Mouse (Mus musculus): ENCODE results near the gene Cnpy4. TPM values are rescaled to one million over a fixed set of nuclear protein-coding genes. Genes with fewer than 3 reads are reported as not detected.
A peak's percentile ranks its signal among the peaks of the same experiment; 100 is the strongest.

Cnpy4 gene
- polyA plus RNA-seq (2014; fragmentation: Nextera tagmentation; extraction: Ambion mirVana), result 31.7 and 33.7 TPM in 2 replicates

GRCm38 (mm10) chr5:138186950-138187638 is at the start of gene Cnpy4, which contains the start of gene Taf6:
Cnpy4 (plus strand) TSS chr5:138187485.
Taf6 (minus strand) TSS chr5:138187451.
- peak within 1 kb of the TSS; percentile 84 for H3K4me2 ChIP-seq
- peak within 1 kb of the TSS; percentile 73 for H3K27ac ChIP-seq (ENCODE audit: low read depth, low read length)
- H3K4me1 ChIP-seq (ENCODE audit: control insufficient read depth, insufficient read depth, low read length), result peaks cover 7% of the 10 kb centered on the region
- no peaks in the 10 kb centered on the region for H3K27me3 ChIP-seq (ENCODE audit: control insufficient read depth, insufficient read depth, low read length)
- peak within 1 kb of the TSS; percentile 92 for H3K9ac ChIP-seq (ENCODE audit: low read depth, low read length)
- peaks cover 15% of the 10 kb centered on the region for H3K36me3 ChIP-seq (ENCODE audit: control insufficient read depth, insufficient read depth, low read length)
- no peaks in the 10 kb centered on the region for H3K9me3 ChIP-seq (replicated peaks; ENCODE audit: control insufficient read depth, low read length)
- peak; percentile 77 for ATAC-seq (replicated peaks; ENCODE audit: insufficient number of reproducible peaks, low FRiP score, low TSS enrichment)
- 0% methylated on average over 31 of the region's 31 CpGs for WGBS (ENCODE audit: insufficient replicate concordance)
- peak within 1 kb of the TSS; percentile 83 for H3K4me3 ChIP-seq (ENCODE audit: low read depth, low read length)

GRCm38 (mm10) chr5:138137935-138138549 is 49.2 kb upstream of the Cnpy4 start:
- Histone ChIP-seq H3K9me3 (replicated peaks; ENCODE audit: control insufficient read depth, low read length) (no peaks in the 10 kb centered on the region), H3K4me3 (ENCODE audit: low read depth, low read length) (no peak overlapping the region), H3K27ac (ENCODE audit: low read depth, low read length) (no peak overlapping the region), H3K4me2 (no peak overlapping the region), H3K9ac (ENCODE audit: low read depth, low read length) (no peak overlapping the region), H3K27me3 (ENCODE audit: control insufficient read depth, insufficient read depth, low read length) (no peaks in the 10 kb centered on the region), H3K36me3 (ENCODE audit: control insufficient read depth, insufficient read depth, low read length) (peaks cover 20% of the 10 kb centered on the region), H3K4me1 (ENCODE audit: control insufficient read depth, insufficient read depth, low read length) (peaks cover 2% of the 10 kb centered on the region; the same call in 1 of the 2 replicates)
- no peak for ATAC-seq (replicated peaks; ENCODE audit: insufficient number of reproducible peaks, low FRiP score, low TSS enrichment)
- WGBS (ENCODE audit: insufficient replicate concordance), result 54% methylated on average over 8 of the region's 8 CpGs

- WGBS (ENCODE audit: insufficient replicate concordance), result 56% methylated on average over 4 of the region's 4 CpGs
- H3K36me3 ChIP-seq (ENCODE audit: control insufficient read depth, insufficient read depth, low read length), result peaks cover 18% of the 10 kb centered on the region
- peaks cover 2% of the 10 kb centered on the region; the same call in 1 of the 2 replicates for H3K4me1 ChIP-seq (ENCODE audit: control insufficient read depth, insufficient read depth, low read length)
- no peak for ATAC-seq (replicated peaks; ENCODE audit: insufficient number of reproducible peaks, low FRiP score, low TSS enrichment)
- H3K27ac ChIP-seq (ENCODE audit: low read depth, low read length), result no peak overlapping the region
- H3K4me2 ChIP-seq, result no peak overlapping the region
- H3K4me3 ChIP-seq (ENCODE audit: low read depth, low read length), result no peak overlapping the region
- no peaks in the 10 kb centered on the region for H3K27me3 ChIP-seq (ENCODE audit: control insufficient read depth, insufficient read depth, low read length)
- H3K9ac ChIP-seq (ENCODE audit: low read depth, low read length), result no peak overlapping the region
- no peaks in the 10 kb centered on the region for H3K9me3 ChIP-seq (replicated peaks; ENCODE audit: control insufficient read depth, low read length)
Observed at GRCm38 (mm10) chr5:138138585-138138984, 48.7 kb upstream of the Cnpy4 start.

GRCm38 (mm10) chr5:138154390-138154789 is 32.9 kb upstream of the Cnpy4 start:
- Histone ChIP-seq H3K27me3 (ENCODE audit: control insufficient read depth, insufficient read depth, low read length) (no peaks in the 10 kb centered on the region), H3K4me3 (ENCODE audit: low read depth, low read length) (peak overlapping the region; percentile 77), H3K27ac (ENCODE audit: low read depth, low read length) (no peak overlapping the region), H3K4me2 (peak overlapping the region; percentile 86), H3K4me1 (ENCODE audit: control insufficient read depth, insufficient read depth, low read length) (peaks cover 4% of the 10 kb centered on the region; the same call in 1 of the 2 replicates), H3K9ac (ENCODE audit: low read depth, low read length) (no peak overlapping the region), H3K9me3 (replicated peaks; ENCODE audit: control insufficient read depth, low read length) (no peaks in the 10 kb centered on the region), H3K36me3 (ENCODE audit: control insufficient read depth, insufficient read depth, low read length) (peaks cover 10% of the 10 kb centered on the region)
- ATAC-seq (replicated peaks; ENCODE audit: insufficient number of reproducible peaks, low FRiP score, low TSS enrichment), result no peak
- WGBS (ENCODE audit: insufficient replicate concordance), result 72% methylated on average over 3 of the region's 3 CpGs

GRCm38 (mm10) chr5:138155443-138155976 is 31.8 kb upstream of the Cnpy4 start, which contains the start of gene Zfp113:
Zfp113 (minus strand) TSS chr5:138155744.
- no peaks in the 10 kb centered on the region for H3K27me3 ChIP-seq (ENCODE audit: control insufficient read depth, insufficient read depth, low read length)
- H3K27ac ChIP-seq (ENCODE audit: low read depth, low read length), result peak within 1 kb of the TSS; percentile 84
- H3K4me3 ChIP-seq (ENCODE audit: low read depth, low read length), result peak within 1 kb of the TSS; percentile 77
- peak within 1 kb of the TSS; percentile 86 for H3K4me2 ChIP-seq
- H3K4me1 ChIP-seq (ENCODE audit: control insufficient read depth, insufficient read depth, low read length), result peaks cover 7% of the 10 kb centered on the region; the same call in 1 of the 2 replicates
- under 1% methylated on average over 31 of the region's 31 CpGs for WGBS (ENCODE audit: insufficient replicate concordance)
- peaks cover 7% of the 10 kb centered on the region for H3K36me3 ChIP-seq (ENCODE audit: control insufficient read depth, insufficient read depth, low read length)
- H3K9me3 ChIP-seq (replicated peaks; ENCODE audit: control insufficient read depth, low read length), result no peaks in the 10 kb centered on the region
- H3K9ac ChIP-seq (ENCODE audit: low read depth, low read length), result peak within 1 kb of the TSS; percentile 90
- ATAC-seq (replicated peaks; ENCODE audit: insufficient number of reproducible peaks, low FRiP score, low TSS enrichment), result peak; percentile 96

GRCm38 (mm10) chr5:138160224-138160762 is 27.0 kb upstream of the Cnpy4 start:
- H3K9me3 ChIP-seq (replicated peaks; ENCODE audit: control insufficient read depth, low read length), result no peaks in the 10 kb centered on the region
- peak overlapping the region; percentile 69 for H3K27ac ChIP-seq (ENCODE audit: low read depth, low read length)
- H3K4me1 ChIP-seq (ENCODE audit: control insufficient read depth, insufficient read depth, low read length), result peaks cover 8% of the 10 kb centered on the region
- peak overlapping the region; percentile 74 for H3K4me2 ChIP-seq
- 72% methylated on average over 7 of the region's 7 CpGs for WGBS (ENCODE audit: insufficient replicate concordance)
- peaks cover 14% of the 10 kb centered on the region for H3K36me3 ChIP-seq (ENCODE audit: control insufficient read depth, insufficient read depth, low read length)
- ATAC-seq (replicated peaks; ENCODE audit: insufficient number of reproducible peaks, low FRiP score, low TSS enrichment), result no peak
- H3K4me3 ChIP-seq (ENCODE audit: low read depth, low read length), result peak overlapping the region; percentile 84
- H3K9ac ChIP-seq (ENCODE audit: low read depth, low read length), result peak overlapping the region; percentile 93; the same call in 1 of the 2 replicates
- no peaks in the 10 kb centered on the region for H3K27me3 ChIP-seq (ENCODE audit: control insufficient read depth, insufficient read depth, low read length)

GRCm38 (mm10) chr5:138160842-138161665 is 26.2 kb upstream of the Cnpy4 start, which contains the start of gene Cops6:
Cops6 (plus strand) TSS chr5:138161071.
- Histone ChIP-seq H3K9ac (ENCODE audit: low read depth, low read length) (peak within 1 kb of the TSS; percentile 93), H3K27ac (ENCODE audit: low read depth, low read length) (peak within 1 kb of the TSS; percentile 69), H3K4me3 (ENCODE audit: low read depth, low read length) (peak within 1 kb of the TSS; percentile 84), H3K9me3 (replicated peaks; ENCODE audit: control insufficient read depth, low read length) (no peaks in the 10 kb centered on the region), H3K4me2 (peak within 1 kb of the TSS; percentile 74), H3K4me1 (ENCODE audit: control insufficient read depth, insufficient read depth, low read length) (peaks cover 8% of the 10 kb centered on the region), H3K27me3 (ENCODE audit: control insufficient read depth, insufficient read depth, low read length) (no peaks in the 10 kb centered on the region), H3K36me3 (ENCODE audit: control insufficient read depth, insufficient read depth, low read length) (peaks cover 15% of the 10 kb centered on the region)
- peak; percentile 93 for ATAC-seq (replicated peaks; ENCODE audit: insufficient number of reproducible peaks, low FRiP score, low TSS enrichment)
- WGBS (ENCODE audit: insufficient replicate concordance), result under 1% methylated on average over 42 of the region's 42 CpGs

- Histone ChIP-seq H3K4me3 (ENCODE audit: low read depth, low read length) (no peak overlapping the region), H3K9ac (ENCODE audit: low read depth, low read length) (no peak overlapping the region), H3K36me3 (ENCODE audit: control insufficient read depth, insufficient read depth, low read length) (peaks cover 32% of the 10 kb centered on the region), H3K27ac (ENCODE audit: low read depth, low read length) (no peak overlapping the region), H3K9me3 (replicated peaks; ENCODE audit: control insufficient read depth, low read length) (no peaks in the 10 kb centered on the region), H3K4me2 (no peak overlapping the region), H3K4me1 (ENCODE audit: control insufficient read depth, insufficient read depth, low read length) (peaks cover 8% of the 10 kb centered on the region), H3K27me3 (ENCODE audit: control insufficient read depth, insufficient read depth, low read length) (no peaks in the 10 kb centered on the region)
- 71% methylated on average over 6 of the region's 6 CpGs for WGBS (ENCODE audit: insufficient replicate concordance)
- no peak for ATAC-seq (replicated peaks; ENCODE audit: insufficient number of reproducible peaks, low FRiP score, low TSS enrichment)
Observed at GRCm38 (mm10) chr5:138163046-138163445, 24.2 kb upstream of the Cnpy4 start.

Measured in heart, embryonic 11.5 days (tissue).